Mouse (Mus musculus) heart, adult 18-20 months (tissue): ENCODE measurements around the gene Sptbn1. TPM values are rescaled to one million over a fixed set of nuclear protein-coding genes. Genes with fewer than 3 reads are reported as not detected.

Experiments
- DNase-seq, 2 experiments: peaks; one replicate each; pipeline ENCODE4 v3.0.0; 2021 to 2022; ENCODE audit warnings: mixed read lengths in 1 of 2
- total RNA-seq, 2 experiments: library from RNA; stranded (reverse); gene quantifications; 2 replicates each; pipeline ENCODE4 v1.2.3; 2021

Gene Sptbn1
- total RNA-seq, 2 experiments from 2014 or later, result 523 to 532 TPM

DNA sequence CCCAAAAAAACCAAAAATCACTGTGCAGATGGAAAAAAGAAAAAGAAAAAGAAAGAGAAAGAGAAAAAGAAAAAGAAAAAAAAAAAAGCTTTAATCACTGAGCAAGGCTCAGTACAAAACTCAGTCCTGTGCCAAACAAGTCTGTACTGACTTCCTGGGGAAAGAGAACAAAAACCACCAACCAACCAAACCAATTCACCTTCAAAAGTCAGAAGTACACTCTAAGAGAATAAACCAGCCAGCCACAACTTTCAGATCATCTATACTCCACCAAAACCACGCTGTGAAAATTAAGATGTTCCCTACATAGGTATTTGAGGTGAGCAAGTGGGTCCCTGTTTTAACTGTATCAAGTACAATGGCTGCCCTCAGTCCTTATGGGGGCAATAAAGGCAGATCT, 141.1 kb downstream of the Sptbn1 start:
- no peak for DNase-seq

DNA sequence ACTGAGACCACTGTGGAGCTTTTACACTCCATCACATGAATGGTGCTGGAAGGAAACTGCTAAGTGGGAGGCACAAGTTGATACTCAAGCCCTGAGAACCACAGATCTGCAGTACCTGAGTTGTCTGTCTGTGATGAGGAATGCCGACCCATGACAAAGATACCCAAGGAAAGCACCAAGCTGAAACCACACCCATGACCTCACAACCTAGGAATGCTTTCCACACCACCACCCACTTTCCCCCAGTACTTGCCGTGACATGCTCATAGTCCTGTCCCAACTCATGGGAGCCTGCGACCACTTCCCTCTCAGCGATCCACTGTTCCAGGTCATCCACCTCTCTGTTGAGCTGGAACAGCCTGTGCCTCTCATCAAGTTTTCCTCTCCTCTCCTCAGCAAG, 149.9 kb downstream of the Sptbn1 start:
- DNase-seq, result no peak

DNA sequence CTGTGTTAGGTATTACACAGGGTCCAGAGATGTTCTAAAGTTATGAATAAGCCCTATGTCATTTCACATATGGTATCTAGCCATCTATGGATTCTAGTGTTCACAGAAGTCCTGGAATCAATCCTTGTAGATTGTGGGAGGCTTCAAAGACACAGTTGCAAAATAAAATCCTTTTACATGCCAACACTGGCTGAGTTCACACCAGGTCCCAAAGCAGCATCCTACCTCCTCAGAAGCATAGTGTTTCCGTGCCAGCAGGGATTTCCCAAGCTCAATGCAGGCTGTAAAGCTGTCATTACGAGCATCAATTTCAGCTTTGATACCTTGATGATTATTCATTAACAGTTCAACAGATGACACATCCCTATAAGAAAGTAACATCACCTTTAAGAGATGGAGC, 154.3 kb downstream of the Sptbn1 start:
- DNase-seq, result no peak

DNA sequence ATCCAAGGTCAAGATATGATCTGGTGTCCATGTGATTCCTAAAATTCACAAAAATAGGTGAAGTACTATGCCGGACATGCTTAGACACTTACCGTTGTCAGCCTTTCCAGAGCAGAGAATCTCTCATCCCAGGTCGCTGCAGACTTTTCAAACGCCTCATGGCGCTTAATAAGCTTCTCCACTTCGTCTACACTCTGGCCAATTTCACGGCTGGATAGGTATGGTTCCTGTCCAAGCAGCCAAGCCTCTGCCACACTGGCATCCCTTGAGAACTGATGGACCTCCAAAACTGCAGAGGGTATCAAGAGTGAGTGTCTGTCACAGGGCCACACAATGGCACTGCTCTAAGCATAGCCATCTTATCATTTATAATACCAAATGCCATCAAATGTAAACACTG, 157.3 kb downstream of the Sptbn1 start:
- DNase-seq, result no peak

DNA sequence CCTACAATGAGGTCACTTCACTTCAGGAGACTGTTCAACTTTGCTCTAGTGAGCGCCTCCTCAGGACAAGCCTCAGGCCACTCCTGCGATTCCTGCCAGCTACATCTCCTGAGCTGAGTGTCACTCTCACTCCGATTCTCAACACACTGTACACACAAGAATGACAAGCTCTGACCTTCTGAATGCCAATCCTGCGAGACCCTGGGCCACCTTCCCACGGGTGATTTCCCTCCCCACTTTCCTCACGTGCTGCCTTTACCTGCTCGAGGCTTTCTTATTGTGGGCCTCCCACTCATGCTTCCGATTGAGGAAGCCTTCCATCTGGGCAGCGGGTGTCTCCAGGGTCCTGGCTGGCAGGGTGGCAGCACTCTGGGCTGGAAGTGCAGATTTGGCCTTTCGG, 163.8 kb downstream of the Sptbn1 start:
- no peak for DNase-seq

DNA sequence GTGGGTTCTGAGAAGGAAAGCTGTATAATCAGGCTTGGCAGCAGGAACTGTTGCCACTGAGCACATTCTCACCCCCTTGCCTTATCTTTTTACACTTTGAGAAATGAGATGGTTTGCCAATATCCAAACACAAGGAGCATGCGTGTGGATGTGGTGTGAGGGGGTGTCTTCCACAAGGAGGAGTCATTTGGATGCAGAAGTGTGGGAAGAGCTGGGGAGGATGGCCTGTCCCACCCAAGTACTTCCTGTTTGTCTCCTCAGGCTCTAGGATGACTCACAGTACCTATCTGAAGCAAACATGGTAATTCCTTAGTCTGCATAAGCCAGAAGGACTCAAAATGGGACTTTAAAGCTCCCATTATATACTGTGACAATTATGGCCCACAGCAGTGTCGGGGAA, 165.4 kb downstream of the Sptbn1 start:
- DNase-seq, result peak in 1 of 2 experiments; percentile 45

DNA sequence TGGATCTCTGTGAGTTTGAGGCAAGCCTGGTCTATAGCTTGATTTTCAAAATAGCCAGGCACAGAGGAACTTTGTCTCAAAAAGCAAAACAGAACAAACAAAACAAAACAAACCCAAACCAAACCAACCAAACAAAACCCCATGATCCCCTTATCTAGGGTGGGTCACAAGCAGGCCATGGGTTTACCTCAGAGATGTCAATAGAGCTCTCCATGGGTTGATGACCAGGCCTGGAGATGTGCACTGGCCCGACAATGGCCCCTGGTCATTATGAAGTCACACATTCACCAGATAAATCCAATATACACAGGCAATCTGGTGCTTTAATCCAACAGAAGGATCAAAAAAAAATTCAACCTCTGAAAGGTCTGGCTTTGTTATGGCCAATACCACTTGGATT, 166.2 kb downstream of the Sptbn1 start:
- no peak for DNase-seq

DNA sequence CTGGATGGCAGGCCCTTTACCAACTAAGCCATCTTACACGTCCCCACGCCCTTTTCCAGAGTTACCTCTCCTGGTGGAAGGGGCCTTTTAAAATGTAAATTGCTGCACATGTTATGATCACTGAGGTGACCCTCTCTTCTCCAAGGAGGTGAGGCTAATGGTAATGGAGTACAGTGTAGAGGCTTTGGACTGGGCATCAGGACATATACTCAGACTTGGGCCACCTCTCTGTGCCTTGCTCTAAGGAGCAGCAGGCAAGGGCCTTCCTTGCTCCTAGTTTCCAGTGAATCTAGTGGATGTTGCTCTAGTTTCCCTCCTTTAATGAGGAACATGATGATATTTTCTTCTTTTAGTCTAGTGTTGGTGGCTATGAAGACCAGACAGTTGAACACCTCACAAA, 166.8 kb downstream of the Sptbn1 start:
- DNase-seq, result no peak

DNA sequence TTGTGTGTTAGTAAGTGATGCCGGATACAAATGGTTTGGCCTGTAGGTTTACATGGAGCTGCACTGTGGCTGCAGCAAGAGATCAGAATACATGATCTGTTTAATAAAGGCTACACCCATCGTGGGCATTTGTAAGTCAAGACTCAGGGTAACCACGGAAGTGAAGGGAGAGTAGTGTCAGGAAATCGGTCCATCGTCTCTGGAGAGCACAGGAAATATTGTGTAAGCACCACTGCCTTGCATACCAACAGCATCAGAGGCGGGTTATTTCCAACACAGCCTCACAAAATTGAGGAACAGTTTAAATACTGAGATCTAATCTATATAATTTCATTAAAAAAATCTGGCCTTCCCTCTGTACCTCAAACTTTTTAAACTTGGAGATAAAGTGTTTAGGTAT, 168.1 kb downstream of the Sptbn1 start:
- no peak for DNase-seq

DNA sequence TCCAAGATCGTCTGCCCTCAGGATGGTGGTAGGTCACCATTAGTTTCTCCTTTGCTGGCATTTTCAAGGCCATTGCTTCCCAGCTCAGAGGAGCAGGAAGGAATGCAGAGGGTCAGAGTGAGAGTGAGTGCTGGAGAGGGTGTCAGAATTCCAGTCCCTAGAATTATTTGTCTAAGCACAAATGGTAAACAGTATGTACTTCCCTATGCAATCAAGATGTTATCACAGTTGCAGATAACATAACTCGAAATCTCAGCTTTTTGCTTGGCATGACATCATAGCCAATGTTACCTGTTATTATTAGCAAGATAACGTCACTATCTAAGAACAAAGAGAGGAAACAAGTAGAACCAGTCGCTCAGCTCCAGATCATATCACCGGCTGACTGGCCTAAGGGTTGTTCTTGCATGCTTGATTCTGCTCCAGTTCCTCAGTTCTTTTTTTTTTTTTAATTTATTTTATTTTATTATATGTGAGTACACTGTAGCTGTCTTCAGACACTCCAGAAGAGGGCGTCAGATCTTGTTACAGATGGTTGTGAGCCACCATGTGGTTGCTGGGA, 172.7 kb downstream of the Sptbn1 start:
- no peak for DNase-seq

DNA sequence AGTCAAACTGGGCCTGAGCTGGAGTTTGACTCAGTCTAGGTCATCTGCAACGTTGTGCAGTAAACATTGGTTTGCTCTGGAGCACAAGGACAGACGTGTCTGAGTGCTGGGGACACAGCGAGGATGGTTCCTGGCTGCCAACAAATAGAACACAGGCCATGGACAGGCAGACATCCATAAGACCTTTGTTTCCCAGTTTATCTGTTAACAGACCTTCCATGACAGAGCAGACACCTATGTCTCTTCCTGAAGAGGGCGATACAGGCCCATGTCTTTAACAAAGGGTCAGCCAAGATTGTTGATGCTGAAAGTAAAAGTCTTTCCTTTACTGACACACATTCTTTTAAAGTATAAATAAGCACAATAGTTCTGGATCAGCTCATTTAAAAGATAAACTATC, 176.1 kb downstream of the Sptbn1 start:
- no peak for DNase-seq

DNA sequence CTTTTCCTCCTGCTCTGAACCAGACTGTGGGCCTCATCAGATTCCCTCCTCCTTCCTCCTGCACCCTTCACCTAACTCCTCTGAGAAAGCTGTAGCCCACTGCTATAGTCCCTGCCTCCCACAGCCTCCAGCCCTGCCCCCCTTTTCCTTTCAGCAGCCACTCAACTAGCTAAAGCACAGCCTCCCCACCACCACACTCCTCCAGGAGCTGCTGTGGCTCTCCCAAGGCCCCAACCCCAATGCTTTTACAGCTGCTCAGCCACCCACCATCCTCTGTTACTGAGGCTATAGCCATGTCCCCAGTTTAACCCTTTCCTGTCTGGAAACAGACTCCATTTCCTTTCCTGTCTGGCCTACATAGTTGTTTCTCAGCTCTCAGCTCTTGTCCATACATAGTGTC, 182.9 kb downstream of the Sptbn1 start:
- no peak for DNase-seq

DNA sequence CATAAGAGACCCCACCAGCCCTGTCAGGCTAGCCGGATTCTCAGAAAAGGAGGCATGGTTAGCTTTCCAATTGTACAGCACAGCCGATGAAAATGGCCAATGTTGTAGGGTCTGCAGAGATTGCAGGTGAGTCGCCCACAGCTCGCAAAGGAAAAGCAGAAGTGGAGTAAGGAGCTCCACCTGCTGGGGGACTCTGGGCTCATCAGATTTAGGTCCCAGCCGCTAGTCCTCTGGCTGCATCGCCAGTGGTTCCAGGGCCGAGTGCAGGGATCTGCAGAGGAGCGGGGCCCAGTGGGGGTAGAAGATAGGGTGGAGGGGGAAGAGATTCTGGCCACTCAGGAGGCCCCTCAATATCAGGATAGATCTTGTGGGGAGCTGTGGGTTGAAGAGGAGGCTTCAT, 210.7 kb downstream of the Sptbn1 start:
- DNase-seq, result no peak

Other genes starting within 250 kb of the Sptbn1 start
- 1 to 10 TPM; 2.7 to 3.3 TPM for gene Eml6, start 242.1 kb downstream of the Sptbn1 start, total RNA-seq
- gene 4930505A04Rik, start 203.7 kb upstream of the Sptbn1 start, total RNA-seq, result under 1 TPM in 1 of 2 experiments, not detected in 1; 0.33 TPM